Mouse (Mus musculus) limb, embryonic 14.5 days (tissue): ENCODE measurements around the gene Nol11. TPM values are rescaled to one million over a fixed set of nuclear protein-coding genes. Genes with fewer than 3 reads are reported as not detected.

ENCODE experiments used
- ATAC-seq: fragments of 200-750 bp; cut with Nextera tagmentation; 2 replicates; pipeline ENCODE4 v1.8.0; 2017; ENCODE audit warnings: low read depth, moderate number of reproducible peaks, moderate TSS enrichment; ENCODE audit not compliant: low FRiP score
- DNase-seq: peaks from one replicate; pipeline ENCODE4 v3.0.0-alpha.2; 2015; ENCODE audit warnings: low spot score
- H3K27ac ChIP-seq: fragments of 300-500 bp; sonication (generic); replicated peaks from 2 replicates; pipeline ENCODE4 v1.5.1; 2014; ENCODE audit warnings: low read depth, mild to moderate bottlenecking, low read length, moderate library complexity, mixed read lengths
- H3K27me3 ChIP-seq: fragments of 300-500 bp; sonication (generic); 2 replicates; pipeline ENCODE4 v1.6.1; 2014; ENCODE audit warnings: low read length, mixed read lengths; ENCODE audit not compliant: control insufficient read depth, insufficient read depth
- H3K36me3 ChIP-seq: fragments of 300-500 bp; sonication (generic); 2 replicates; pipeline ENCODE4 v1.6.1; 2014; ENCODE audit warnings: mild to moderate bottlenecking, low read length, moderate library complexity, mixed read lengths; ENCODE audit not compliant: control insufficient read depth, insufficient read depth
- H3K4me1 ChIP-seq: fragments of 300-500 bp; sonication (generic); 2 replicates; pipeline ENCODE4 v1.6.1; 2014; ENCODE audit warnings: antibody characterized with exemption, low read length, mixed read lengths; ENCODE audit not compliant: control insufficient read depth, insufficient read depth
- H3K4me2 ChIP-seq: fragments of 300-500 bp; sonication (generic); replicated peaks from 2 replicates; pipeline ENCODE4 v1.6.1; 2014; ENCODE audit warnings: low read depth, mild to moderate bottlenecking, low read length, moderate library complexity; ENCODE audit not compliant: severe bottlenecking
- H3K4me3 ChIP-seq: fragments of 300-500 bp; sonication (generic); replicated peaks from 2 replicates; pipeline ENCODE4 v1.5.1; 2014; ENCODE audit warnings: low read length
- H3K9ac ChIP-seq: fragments of 300-500 bp; sonication (generic); 2 replicates; pipeline ENCODE4 v1.6.1; 2014; ENCODE audit warnings: mild to moderate bottlenecking, low read depth, low read length, moderate library complexity; ENCODE audit not compliant: severe bottlenecking
- H3K9me3 ChIP-seq: fragments of 300-500 bp; sonication (generic); 2 replicates; pipeline ENCODE4 v1.6.1; 2016; ENCODE audit warnings: low read length; ENCODE audit not compliant: control insufficient read depth
- POLR2A ChIP-seq: fragments of 200-500 bp; IDR thresholded peaks from 2 replicates; pipeline ENCODE4 v1.8.0; 2012; ENCODE audit warnings: inconsistent platforms, mild to moderate bottlenecking, moderate library complexity, borderline replicate concordance; ENCODE audit not compliant: insufficient read depth, insufficient read length; ENCODE audit errors: extremely low read depth
- WGBS: fragments of 180-500 bp; shearing (Covaris S2); extraction: QIAGEN DNeasy Blood & Tissue Kit; methylation state at CpG from one replicate; pipeline ENCODE4 v1.1.7; 2014; 5-methylcytosine and 5-hydroxymethylcytosine counted together
- polyA plus RNA-seq, 2 experiments: library from polyadenylated mRNA; depleted of rRNA in 1 of 2; stranded (reverse) in 1 of 2; unstranded in 1 of 2; fragments of >200 nt; fragmentation: Nextera tagmentation in 1 of 2; extraction: Ambion mirVana in 1 of 2; gene quantifications; 2 replicates each; pipeline versions ENCODE4 v1.2.1 to v1.2.3; 2012 to 2014

Gene Nol11
- polyA plus RNA-seq, 2 experiments, result 28.0 to 45.4 TPM

DNA sequence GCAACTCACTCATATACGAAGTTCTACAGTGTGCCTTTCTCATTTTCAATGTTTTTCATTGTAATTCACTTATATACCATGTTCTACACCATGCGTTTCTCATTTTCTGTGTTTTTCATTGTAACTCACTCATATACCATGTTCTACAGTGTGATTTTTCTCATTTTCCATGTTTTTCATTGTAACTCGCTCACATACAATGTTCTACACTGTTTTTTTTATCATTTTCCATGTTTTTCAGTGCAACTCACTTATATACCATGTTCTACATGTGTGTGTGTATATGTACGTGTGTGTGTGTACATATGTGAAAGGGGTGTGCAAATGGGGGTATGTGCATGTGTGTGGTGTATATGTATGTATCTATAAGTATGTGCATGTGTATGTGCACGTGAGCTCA, 10.1 kb upstream of the Nol11 start:
- no peak for TF ChIP-seq POLR2A
- DNase-seq, result no peak
- H3K27ac ChIP-seq, result no peak overlapping the region
- no peak overlapping the region for H3K9ac ChIP-seq
- WGBS, result 85% methylated on average over 5 of the region's 5 CpGs
- no peaks in the 10 kb centered on the region for H3K4me1 ChIP-seq
- ATAC-seq, result no peak
- no peak overlapping the region for H3K4me2 ChIP-seq
- H3K27me3 ChIP-seq, result no peaks in the 10 kb centered on the region
- no peak overlapping the region for H3K4me3 ChIP-seq
- H3K36me3 ChIP-seq, result no peaks in the 10 kb centered on the region
- H3K9me3 ChIP-seq, result no peaks in the 10 kb centered on the region

GRCm38 (mm10) chr11:107195334-107195733, 6.2 kb upstream of the Nol11 start:
- 69% methylated on average over 2 of the region's 2 CpGs for WGBS
- no peak overlapping the region for H3K27ac ChIP-seq
- H3K9me3 ChIP-seq, result no peaks in the 10 kb centered on the region
- DNase-seq (no peak), ATAC-seq (no peak)
- H3K27me3 ChIP-seq, result no peaks in the 10 kb centered on the region
- H3K36me3 ChIP-seq, result no peaks in the 10 kb centered on the region
- no peak overlapping the region for H3K4me2 ChIP-seq
- TF ChIP-seq POLR2A, result no peak
- H3K4me1 ChIP-seq, result no peaks in the 10 kb centered on the region
- H3K4me3 ChIP-seq, result no peak overlapping the region
- H3K9ac ChIP-seq, result no peak overlapping the region

GRCm38 (mm10) chr11:107190376-107190775, 1.2 kb upstream of the Nol11 start:
- DNase-seq, result no peak
- no peak overlapping the region for H3K9ac ChIP-seq
- WGBS, result 76% methylated on average over 2 of the region's 2 CpGs
- peaks cover 11% of the 10 kb centered on the region for H3K36me3 ChIP-seq
- no peaks in the 10 kb centered on the region for H3K27me3 ChIP-seq
- H3K4me1 ChIP-seq, result 0 out of 2 replicates have a peak, but pooled peaks cover 5% of the 10 kb centered on the region
- TF ChIP-seq POLR2A, result no peak
- no peak overlapping the region for H3K4me2 ChIP-seq
- no peak overlapping the region for H3K4me3 ChIP-seq
- H3K27ac ChIP-seq, result no peak overlapping the region
- ATAC-seq, result no peak
- H3K9me3 ChIP-seq, result no peaks in the 10 kb centered on the region

GRCm38 (mm10) chr11:107183777-107184176, 5.4 kb downstream of the Nol11 start:
- Histone ChIP-seq H3K9ac (no peak overlapping the region), H3K27me3 (no peaks in the 10 kb centered on the region), H3K27ac (no peak overlapping the region), H3K4me1 (0 out of 2 replicates have a peak, but pooled peaks cover 5% of the 10 kb centered on the region), H3K9me3 (no peaks in the 10 kb centered on the region), H3K4me2 (no peak overlapping the region), H3K4me3 (no peak overlapping the region), H3K36me3 (peaks cover 72% of the 10 kb centered on the region)
- TF ChIP-seq POLR2A, result no peak
- DNase-seq, result no peak
- WGBS, result 83% methylated on average over 8 of the region's 8 CpGs
- ATAC-seq, result no peak

DNA sequence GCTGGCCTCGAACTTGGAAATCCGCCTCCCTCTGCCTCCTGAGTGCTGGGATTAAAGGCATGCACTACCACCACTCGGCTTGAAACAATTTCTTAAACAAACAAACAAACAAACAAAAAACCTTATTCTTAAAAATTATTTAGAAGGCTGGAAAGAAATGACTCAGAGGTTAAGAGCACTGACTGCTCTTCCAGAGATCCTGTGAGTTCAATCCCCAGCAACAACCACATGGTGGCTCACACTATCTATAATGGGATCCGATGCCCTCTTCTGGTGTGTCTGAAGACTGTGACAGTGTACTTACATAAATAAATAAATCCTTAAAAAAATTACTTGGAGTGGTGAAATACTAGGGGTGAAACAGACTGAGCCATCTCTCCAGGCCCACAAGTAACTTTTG, 28.0 kb downstream of the Nol11 start:
- no peak overlapping the region for H3K4me2 ChIP-seq
- no peaks in the 10 kb centered on the region for H3K9me3 ChIP-seq
- DNase-seq (no peak), ATAC-seq (no peak)
- no peak overlapping the region for H3K9ac ChIP-seq
- H3K4me1 ChIP-seq, result no peaks in the 10 kb centered on the region
- WGBS, result 85% methylated on average over 4 of the region's 4 CpGs
- no peak for TF ChIP-seq POLR2A
- H3K4me3 ChIP-seq, result no peak overlapping the region
- no peak overlapping the region for H3K27ac ChIP-seq
- H3K27me3 ChIP-seq, result no peaks in the 10 kb centered on the region
- H3K36me3 ChIP-seq, result peaks cover 13% of the 10 kb centered on the region

- H3K4me1 ChIP-seq, result no peaks in the 10 kb centered on the region
- no peak overlapping the region for H3K27ac ChIP-seq
- DNase-seq, result no peak
- H3K4me2 ChIP-seq, result no peak overlapping the region
- no peak overlapping the region for H3K4me3 ChIP-seq
- ATAC-seq, result no peak
- no peaks in the 10 kb centered on the region for H3K27me3 ChIP-seq
- no peak for TF ChIP-seq POLR2A
- WGBS, result 40% methylated on average over 1 of the region's 1 CpGs
- no peak overlapping the region for H3K9ac ChIP-seq
- 0 out of 2 replicates have a peak, but pooled peaks cover 1% of the 10 kb centered on the region for H3K36me3 ChIP-seq
- H3K9me3 ChIP-seq, result no peaks in the 10 kb centered on the region
These were observed 30.1 kb downstream of the Nol11 start for GRCm38 (mm10) chr11:107159034-107159433.
